Comparison of ENCODE assay signal across 9 mouse cellular contexts in genomic region chr2:84519514-84520067, GRCm38 (mm10). TPM values are rescaled to one million over a fixed set of nuclear protein-coding genes. Genes with fewer than 3 reads are reported as not detected.
A peak's percentile ranks its signal among the peaks of the same experiment; 100 is the strongest.
DNase-seq lines count a peak whose midpoint lies in the region; ATAC-seq and TF ChIP-seq lines count a peak whose summit lies in the region.
"Had no signal": no experiment of that assay in that cellular context is flagged by ENCODE, and none has a peak within 500 bp of the region (broad histone marks: within the 10 kb centered on the region; RNA-seq: fewer than 3 reads in every experiment).

No protein-coding gene starts in this region.

- H3K4me3 ChIP-seq in lung, postnatal 0 days (ENCODE audit: low read depth, low read length): no peak overlapping the region
- H3K4me3 ChIP-seq in midbrain, embryonic 15.5 days: no peak overlapping the region
- H3K4me3 ChIP-seq: hindbrain, embryonic 15.5 days had no signal

- peak overlapping the region; percentile 44 for H3K4me2 ChIP-seq in lung, postnatal 0 days (replicated peaks; ENCODE audit: low read depth, low read length)
- H3K4me2 ChIP-seq in midbrain, embryonic 15.5 days: no peak overlapping the region
- H3K4me2 ChIP-seq: hindbrain, embryonic 15.5 days had no signal

- 17% methylated on average over 12 of the region's 12 CpGs for WGBS in lung, postnatal 0 days
- WGBS in midbrain, embryonic 15.5 days: 73% methylated on average over 12 of the region's 12 CpGs

- DNase-seq in adrenal gland, adult 2 months: peak; percentile 16
- no peak for DNase-seq in adrenal gland, postnatal 4 days (ENCODE audit: low spot score in 2 of 2)
- DNase-seq in heart, adult 18-20 months: peak; percentile 47 to 51
- DNase-seq in kidney, adult 9 months: peak; percentile 19
- DNase-seq in lung, postnatal 0 days (ENCODE audit: low spot score): peak; percentile 97
- DNase-seq in frontal cortex, postnatal 14 days (ENCODE audit: low spot score in 2 of 2): no peak
- DNase-seq in adipocyte (ENCODE audit: low spot score): no peak

- peak; percentile 94 for ATAC-seq in lung, postnatal 0 days
- no peak for ATAC-seq in midbrain, embryonic 15.5 days (replicated peaks)

- no peaks in the 10 kb centered on the region for H3K9me3 ChIP-seq in lung, postnatal 0 days (ENCODE audit: low read length)
- H3K9me3 ChIP-seq in midbrain, embryonic 15.5 days: no peaks in the 10 kb centered on the region
- H3K9me3 ChIP-seq: hindbrain, embryonic 15.5 days had no signal

- peak; percentile 99 for TF ChIP-seq EP300 in lung, postnatal 0 days (IDR thresholded peaks at IDR 0.05)

- no peaks in the 10 kb centered on the region for H3K27me3 ChIP-seq in lung, postnatal 0 days (replicated peaks; ENCODE audit: insufficient read depth, low read length)
- no peaks in the 10 kb centered on the region for H3K27me3 ChIP-seq in midbrain, embryonic 15.5 days (replicated peaks)
- H3K27me3 ChIP-seq: hindbrain, embryonic 15.5 days had no signal

- peak overlapping the region; percentile 88 for H3K27ac ChIP-seq in lung, postnatal 0 days (ENCODE audit: low read length)
- no peak overlapping the region for H3K27ac ChIP-seq in midbrain, embryonic 15.5 days
- H3K27ac ChIP-seq: hindbrain, embryonic 15.5 days had no signal

- no peak for TF ChIP-seq CTCF in lung, postnatal 0 days (IDR thresholded peaks at IDR 0.05)

- no peaks in the 10 kb centered on the region for H3K36me3 ChIP-seq in lung, postnatal 0 days (ENCODE audit: insufficient read depth, low read length)
- no peaks in the 10 kb centered on the region for H3K36me3 ChIP-seq in midbrain, embryonic 15.5 days (replicated peaks)
- H3K36me3 ChIP-seq: hindbrain, embryonic 15.5 days had no signal

- H3K4me1 ChIP-seq in lung, postnatal 0 days (ENCODE audit: insufficient read depth, low read depth, low read length): no peaks in the 10 kb centered on the region; the same call in 1 of the 2 replicates
- H3K4me1 ChIP-seq in midbrain, embryonic 15.5 days: no peaks in the 10 kb centered on the region
- H3K4me1 ChIP-seq: hindbrain, embryonic 15.5 days had no signal

- no peak overlapping the region for H3K9ac ChIP-seq in lung, postnatal 0 days (replicated peaks; ENCODE audit: low read depth)
- H3K9ac ChIP-seq in midbrain, embryonic 15.5 days: no peak overlapping the region
- H3K9ac ChIP-seq: hindbrain, embryonic 15.5 days had no signal

RNA-seq across cellular contexts. Expression of gene Tfpi, which starts 43.0 kb away (rescaled TPM):
- 10 to 100 TPM; 41.9 to 52.2 TPM for total RNA-seq in adrenal gland, adult 2 months (2021)
- polyA plus RNA-seq in adrenal gland, adult 2 months (2012; rRNA removed): 1.8 and 2.6 TPM in 2 replicates
- total RNA-seq in adrenal gland, postnatal 4 days (2021): 10 to 100 TPM; 70.5 to 76.6 TPM
- total RNA-seq in heart, adult 18-20 months (2021): 10 to 100 TPM; 48.7 to 70.1 TPM
- 35.7 and 41.4 TPM in 2 replicates for polyA plus RNA-seq in lung, postnatal 0 days (2015; fragmentation: Nextera tagmentation; extraction: Ambion mirVana)
- 17.3 and 19.0 TPM in 2 replicates for polyA plus RNA-seq in midbrain, embryonic 15.5 days (2015; fragmentation: Nextera tagmentation; extraction: Ambion mirVana)

Comparison
In these comparisons a context has a peak if more than half of its experiments do, and no peak if none do; other contexts are left out.
1. DNase-seq: peak in adrenal gland, adult 2 months (single experiment), heart, adult 18-20 months (2 of 2), kidney, adult 9 months (single experiment) and lung, postnatal 0 days (single experiment); none in adrenal gland, postnatal 4 days (0 of 2), frontal cortex, postnatal 14 days (0 of 2) and adipocyte (single experiment).